Mouse (Mus musculus) bone marrow macrophage, adult 2 months (primary cell): ENCODE data around the gene Espl1.

Experiments
- CTCF ChIP-seq: IDR thresholded peaks from 2 replicates; pipeline ENCODE4 v1.5.1; 2012; ENCODE audit warnings: low read depth, mild to moderate bottlenecking, low read length, moderate library complexity
- POLR2A ChIP-seq: IDR thresholded peaks from 2 replicates; pipeline ENCODE4 v1.6.1; 2012; ENCODE audit warnings: mild to moderate bottlenecking, low read depth, low read length, borderline replicate concordance

- TF ChIP-seq CTCF (no peak), POLR2A (no peak)
These were observed 25.6 kb upstream of the Espl1 start, which contains the start of gene Gm9918 for GRCm38 (mm10) chr15:102270274-102270960.
